Mouse (Mus musculus): ENCODE measurements around the gene Ndufv3. TPM values are rescaled to one million over a fixed set of nuclear protein-coding genes. Genes with fewer than 3 reads are reported as not detected.

Ndufv3 gene
- polyA plus RNA-seq, 1 experiment from 2014 or later: 280 TPM

DNA sequence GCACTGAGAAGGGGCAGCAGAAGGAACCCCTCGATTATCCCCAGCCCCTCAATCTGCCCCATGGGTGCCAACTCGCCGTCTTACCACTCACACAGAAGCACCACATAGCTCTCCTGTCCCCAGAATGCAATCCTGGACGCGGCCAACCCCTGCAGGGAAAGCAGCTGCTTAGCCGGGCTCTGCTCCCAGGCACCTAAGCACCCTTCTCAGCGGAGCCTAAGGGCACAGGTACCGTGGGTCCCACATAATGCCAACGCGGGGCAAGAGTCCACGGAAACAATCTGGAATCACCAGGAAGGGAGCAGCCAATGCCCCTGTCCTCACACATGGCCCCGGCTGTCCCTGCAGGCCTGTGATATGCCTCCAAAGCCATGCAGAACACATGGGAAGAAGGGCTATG lies 20.2 kb upstream of the Ndufv3 start:
- no peaks in the 10 kb centered on the region for H3K9me3 ChIP-seq
- no peak for ATAC-seq (ENCODE audit: insufficient number of reproducible peaks, low FRiP score, low TSS enrichment, low read depth)
- H3K4me2 ChIP-seq: no peak overlapping the region
- no peak overlapping the region for H3K4me3 ChIP-seq
- H3K9ac ChIP-seq: no peak overlapping the region
- no peak overlapping the region for H3K27ac ChIP-seq
- H3K36me3 ChIP-seq: peaks cover 95% of the 10 kb centered on the region
- no peaks in the 10 kb centered on the region for H3K27me3 ChIP-seq
- no peaks in the 10 kb centered on the region for H3K4me1 ChIP-seq
- WGBS: 97% methylated on average over 12 of the region's 12 CpGs

DNA sequence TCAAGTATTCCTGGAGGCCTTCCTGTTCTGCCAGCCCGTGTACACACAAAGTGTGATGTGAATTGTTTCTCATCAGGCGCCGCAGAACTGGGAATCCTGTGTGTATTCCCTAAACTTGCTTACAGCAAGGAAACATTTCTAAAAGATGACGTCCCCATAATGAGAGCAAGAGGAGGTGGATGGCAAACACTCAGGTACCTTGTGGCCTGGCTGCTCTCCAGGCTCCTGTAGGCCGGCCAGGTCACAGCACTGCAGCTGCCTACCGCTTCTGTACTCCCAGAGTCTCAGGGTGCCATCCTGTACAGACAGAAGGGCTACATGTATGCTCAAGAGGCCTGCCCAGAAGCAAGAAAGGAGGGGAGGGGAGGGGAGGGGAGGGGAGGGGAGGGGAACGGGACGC lies 19.5 kb upstream of the Ndufv3 start:
- H3K27ac ChIP-seq: no peak overlapping the region
- H3K36me3 ChIP-seq: peaks cover 95% of the 10 kb centered on the region
- H3K4me2 ChIP-seq: no peak overlapping the region
- ATAC-seq (ENCODE audit: insufficient number of reproducible peaks, low FRiP score, low TSS enrichment, low read depth): no peak
- no peaks in the 10 kb centered on the region for H3K27me3 ChIP-seq
- no peak overlapping the region for H3K9ac ChIP-seq
- H3K4me3 ChIP-seq: no peak overlapping the region
- H3K4me1 ChIP-seq: no peaks in the 10 kb centered on the region
- 89% methylated on average over 8 of the region's 8 CpGs for WGBS
- H3K9me3 ChIP-seq: no peaks in the 10 kb centered on the region

DNA sequence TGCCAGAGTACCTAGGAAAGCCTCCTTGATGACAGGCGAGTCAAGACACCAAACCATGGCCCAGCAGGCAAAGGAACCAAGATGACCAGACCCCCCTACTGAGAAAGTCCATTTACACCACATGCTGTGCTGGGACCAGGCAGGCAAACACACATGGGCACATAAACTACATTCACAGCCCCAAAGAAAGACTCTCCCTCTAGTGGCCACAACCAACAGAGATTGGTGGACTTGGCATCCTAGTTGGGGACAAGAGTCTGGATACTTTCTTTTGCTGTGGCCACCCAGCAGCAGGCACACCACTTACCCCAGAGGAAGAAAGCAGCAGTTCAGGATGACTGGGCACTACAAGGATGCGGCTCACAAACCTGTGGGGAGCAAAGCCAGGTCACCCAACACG lies 19.0 kb upstream of the Ndufv3 start:
- Histone ChIP-seq H3K9ac (no peak overlapping the region), H3K36me3 (peaks cover 95% of the 10 kb centered on the region), H3K4me3 (no peak overlapping the region), H3K4me1 (no peaks in the 10 kb centered on the region), H3K27ac (no peak overlapping the region), H3K4me2 (no peak overlapping the region), H3K27me3 (no peaks in the 10 kb centered on the region), H3K9me3 (no peaks in the 10 kb centered on the region)
- no peak for ATAC-seq (ENCODE audit: insufficient number of reproducible peaks, low FRiP score, low TSS enrichment, low read depth)
- WGBS: 84% methylated on average over 3 of the region's 3 CpGs

DNA sequence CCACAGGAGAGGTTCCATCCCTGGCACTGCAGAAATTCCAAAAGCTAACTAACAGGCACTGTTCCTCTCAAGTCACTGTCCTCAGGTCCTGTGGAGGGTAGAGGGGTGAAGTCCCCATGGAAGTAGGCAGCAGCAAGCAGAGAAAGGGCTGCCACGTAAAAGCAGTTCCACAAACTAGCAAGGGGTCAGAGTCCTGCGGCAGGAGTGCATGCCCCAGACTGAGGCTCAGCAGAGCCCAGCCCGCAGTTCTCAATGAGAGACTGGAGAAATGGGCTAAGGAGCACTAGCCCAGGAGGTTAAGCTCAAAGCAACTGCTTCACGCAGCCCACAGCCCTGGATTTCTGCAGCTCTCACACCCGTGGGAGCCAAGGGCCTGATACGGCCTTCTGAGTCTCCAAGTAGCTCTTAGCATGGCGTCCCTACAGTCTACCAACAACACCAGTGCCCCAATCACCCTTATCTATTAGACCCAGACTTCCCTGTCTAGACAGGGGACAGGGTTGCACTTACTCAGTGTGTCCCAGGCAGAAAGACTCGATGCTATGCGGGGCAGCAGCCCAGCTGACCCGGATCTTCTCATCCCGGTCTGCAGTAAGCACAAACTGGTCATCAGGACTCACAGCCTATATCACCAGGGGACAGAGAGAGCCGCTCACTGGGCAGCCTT lies 17.5 kb upstream of the Ndufv3 start:
- no peak overlapping the region for H3K27ac ChIP-seq
- H3K9me3 ChIP-seq: no peaks in the 10 kb centered on the region
- H3K36me3 ChIP-seq: peaks cover 96% of the 10 kb centered on the region
- WGBS: 90% methylated on average over 12 of the region's 12 CpGs
- no peaks in the 10 kb centered on the region for H3K4me1 ChIP-seq
- H3K27me3 ChIP-seq: no peaks in the 10 kb centered on the region
- no peak overlapping the region for H3K4me3 ChIP-seq
- ATAC-seq (ENCODE audit: insufficient number of reproducible peaks, low FRiP score, low TSS enrichment, low read depth): no peak
- H3K9ac ChIP-seq: no peak overlapping the region
- no peak overlapping the region for H3K4me2 ChIP-seq

DNA sequence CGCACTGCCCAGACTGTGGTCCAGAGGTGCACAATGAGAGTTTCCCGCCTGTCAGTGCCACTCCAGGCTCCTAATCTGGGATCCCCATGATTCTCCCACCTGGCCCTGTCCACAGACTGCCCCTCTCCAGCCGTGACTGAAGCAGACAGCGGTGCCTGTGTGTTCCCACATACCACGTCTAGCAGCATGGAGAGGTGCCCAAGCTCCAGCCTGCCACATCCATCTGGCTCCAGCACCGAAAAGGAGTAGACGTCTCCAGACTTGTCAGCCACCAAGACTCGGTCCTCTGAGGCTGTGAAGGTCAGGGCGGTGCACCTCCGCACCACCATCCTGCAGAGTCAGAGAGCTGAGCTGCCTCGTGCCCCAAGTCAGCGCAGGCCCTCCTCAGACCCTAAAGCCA lies 16.6 kb upstream of the Ndufv3 start:
- 93% methylated on average over 12 of the region's 12 CpGs for WGBS
- H3K4me3 ChIP-seq: no peak overlapping the region
- peaks cover 93% of the 10 kb centered on the region for H3K36me3 ChIP-seq
- H3K9ac ChIP-seq: no peak overlapping the region
- H3K27ac ChIP-seq: no peak overlapping the region
- H3K27me3 ChIP-seq: no peaks in the 10 kb centered on the region
- H3K4me2 ChIP-seq: no peak overlapping the region
- no peak for ATAC-seq (ENCODE audit: insufficient number of reproducible peaks, low FRiP score, low TSS enrichment, low read depth)
- no peaks in the 10 kb centered on the region for H3K4me1 ChIP-seq
- no peaks in the 10 kb centered on the region for H3K9me3 ChIP-seq

DNA sequence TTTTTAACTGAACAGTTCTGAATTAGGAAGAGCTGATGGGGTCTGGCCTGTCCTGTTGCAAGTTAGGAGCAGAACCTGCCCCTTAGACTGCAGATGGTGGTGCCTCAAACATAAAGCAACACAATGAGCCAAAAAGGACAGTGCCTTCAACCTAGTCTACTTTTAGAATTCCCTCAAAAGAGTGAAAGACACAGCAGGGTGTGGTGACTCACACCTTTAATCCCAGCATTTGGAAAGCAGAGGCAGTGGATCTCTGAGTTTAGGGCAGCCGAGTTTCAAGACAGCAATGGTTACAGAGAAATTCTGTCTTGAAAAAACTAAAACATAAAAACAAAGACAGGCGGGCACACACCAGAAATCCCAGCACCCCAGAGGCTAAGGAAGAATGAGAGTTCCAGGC lies 16.0 kb upstream of the Ndufv3 start:
- WGBS: 89% methylated on average over 2 of the region's 2 CpGs

DNA sequence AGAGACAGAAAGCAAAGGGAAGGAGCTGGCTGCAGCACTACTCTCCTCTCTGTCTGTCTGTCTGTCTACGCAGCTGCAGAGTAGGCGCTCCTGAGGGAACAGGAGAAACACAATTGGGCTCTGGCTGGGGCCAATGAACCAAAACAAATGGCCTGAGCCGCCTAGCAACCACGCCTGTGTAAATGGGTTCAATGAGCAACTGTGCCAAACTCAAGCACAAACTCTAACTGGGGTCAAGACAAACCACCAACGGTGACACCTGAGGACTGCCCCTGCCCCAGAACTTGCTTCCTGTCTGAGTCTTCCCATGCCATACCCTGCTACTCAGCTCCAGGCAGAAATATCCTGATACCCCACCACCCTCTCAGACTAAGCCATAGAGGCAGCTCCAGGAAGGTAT lies 14.9 kb upstream of the Ndufv3 start:
- 91% methylated on average over 5 of the region's 5 CpGs for WGBS
- no peak overlapping the region for H3K4me3 ChIP-seq

More for the DNA sequence above, 16.0 kb upstream of the Ndufv3 start:
- Histone ChIP-seq H3K4me3 (no peak overlapping the region), H3K36me3 (peaks cover 91% of the 10 kb centered on the region), H3K9ac (no peak overlapping the region), H3K27ac (no peak overlapping the region), H3K9me3 (no peaks in the 10 kb centered on the region), H3K4me1 (no peaks in the 10 kb centered on the region), H3K4me2 (no peak overlapping the region), H3K27me3 (no peaks in the 10 kb centered on the region)
- ATAC-seq (ENCODE audit: insufficient number of reproducible peaks, low FRiP score, low TSS enrichment, low read depth): no peak

DNA sequence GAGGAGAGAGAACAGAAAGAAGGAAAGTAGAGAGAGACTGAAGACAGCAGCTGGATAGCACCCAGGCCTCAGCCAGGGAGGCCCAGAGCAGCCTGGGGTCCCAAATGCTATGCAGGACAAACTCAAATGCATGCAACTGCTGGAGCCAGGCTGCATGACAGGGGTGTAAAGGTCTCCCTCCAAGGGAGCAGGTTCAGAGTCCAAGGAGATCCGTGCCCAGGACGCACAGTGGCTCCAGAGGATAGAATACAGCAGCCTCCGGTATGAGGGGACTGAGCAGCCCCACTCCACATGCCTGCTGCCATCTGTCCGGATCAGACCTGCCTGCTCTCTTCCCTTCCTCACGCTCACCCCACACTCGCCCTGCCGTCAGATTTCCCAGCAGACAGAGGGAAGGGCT lies 13.6 kb upstream of the Ndufv3 start:
- H3K4me1 ChIP-seq: 0 out of 2 replicates have a peak, but pooled peaks cover 3% of the 10 kb centered on the region
- no peaks in the 10 kb centered on the region for H3K27me3 ChIP-seq
- no peak overlapping the region for H3K4me3 ChIP-seq
- peaks cover 85% of the 10 kb centered on the region for H3K36me3 ChIP-seq
- H3K9me3 ChIP-seq: no peaks in the 10 kb centered on the region
- WGBS: 91% methylated on average over 7 of the region's 7 CpGs
- no peak for ATAC-seq (ENCODE audit: insufficient number of reproducible peaks, low FRiP score, low TSS enrichment, low read depth)
- no peak overlapping the region for H3K4me2 ChIP-seq
- H3K9ac ChIP-seq: no peak overlapping the region
- H3K27ac ChIP-seq: no peak overlapping the region

More for the DNA sequence above, 14.9 kb upstream of the Ndufv3 start:
- Histone ChIP-seq H3K9ac (no peak overlapping the region), H3K4me1 (no peaks in the 10 kb centered on the region), H3K27ac (no peak overlapping the region), H3K9me3 (no peaks in the 10 kb centered on the region), H3K4me2 (no peak overlapping the region), H3K27me3 (no peaks in the 10 kb centered on the region), H3K36me3 (peaks cover 91% of the 10 kb centered on the region)
- ATAC-seq (ENCODE audit: insufficient number of reproducible peaks, low FRiP score, low TSS enrichment, low read depth): no peak

DNA sequence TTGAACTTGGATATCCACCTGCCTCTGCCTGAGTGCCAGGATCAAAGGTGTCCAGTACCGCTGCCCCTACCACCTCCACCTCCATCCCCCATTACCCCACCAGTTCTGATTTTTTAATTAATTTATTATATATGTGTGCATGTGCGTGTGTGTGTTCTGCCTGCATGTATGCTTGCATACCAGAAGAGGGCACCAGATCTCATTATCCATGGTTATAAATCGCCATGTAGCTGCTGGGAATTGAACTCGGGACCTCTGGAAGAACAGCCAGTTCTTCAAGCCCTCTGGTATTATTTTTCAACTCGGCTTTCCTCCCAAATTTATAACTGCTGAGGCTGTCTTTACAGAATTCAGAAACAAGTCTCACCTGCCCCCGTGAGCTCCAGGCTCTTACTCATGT lies 9.0 kb upstream of the Ndufv3 start:
- H3K4me1 ChIP-seq: 0 out of 2 replicates have a peak, but pooled peaks cover 12% of the 10 kb centered on the region
- ATAC-seq (ENCODE audit: insufficient number of reproducible peaks, low FRiP score, low TSS enrichment, low read depth): no peak

DNA sequence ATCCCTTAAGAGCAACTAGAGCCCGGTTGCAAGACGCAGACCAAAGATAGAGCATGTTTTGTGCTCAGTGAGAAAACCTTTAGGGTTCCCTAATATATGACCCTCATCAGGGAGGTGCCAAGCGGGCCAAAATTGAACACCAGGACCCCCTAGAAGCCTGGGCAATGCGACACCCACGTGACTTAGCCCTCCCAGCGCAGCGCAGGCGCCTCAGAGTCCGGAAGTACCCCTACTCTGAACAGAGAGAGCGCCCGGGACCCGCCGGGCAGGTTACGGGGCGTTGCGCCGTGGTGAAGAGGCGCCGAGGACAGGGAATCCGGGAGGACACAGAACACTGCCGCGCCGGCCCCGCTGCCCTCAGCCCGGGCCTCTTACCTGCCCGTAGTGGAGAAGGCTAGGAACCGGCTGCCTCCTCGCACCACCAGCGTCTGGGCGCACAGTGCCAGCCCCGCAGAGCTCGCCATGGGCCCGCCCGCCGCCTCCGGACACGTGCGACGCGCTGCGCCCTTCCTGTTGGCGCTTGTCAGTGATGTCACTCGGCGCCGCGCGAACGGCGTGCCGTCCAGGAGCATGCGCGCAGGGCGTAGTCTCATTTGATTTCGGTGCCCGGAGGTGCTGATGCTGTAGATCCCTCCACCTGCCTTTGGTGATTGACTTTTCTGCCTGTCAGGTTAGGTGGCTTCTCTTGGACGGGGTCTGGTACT lies 8.0 kb upstream of the Ndufv3 start:
- WGBS: under 1% methylated on average over 56 of the region's 56 CpGs
- Histone ChIP-seq H3K4me3 (peak overlapping the region; percentile 83), H3K4me1 (0 out of 2 replicates have a peak, but pooled peaks cover 12% of the 10 kb centered on the region), H3K9ac (peak overlapping the region; percentile 60), H3K4me2 (peak overlapping the region; percentile 59), H3K36me3 (peaks cover 30% of the 10 kb centered on the region), H3K9me3 (no peaks in the 10 kb centered on the region), H3K27me3 (no peaks in the 10 kb centered on the region), H3K27ac (peak overlapping the region; percentile 91)
- peak; percentile 93 for ATAC-seq (ENCODE audit: insufficient number of reproducible peaks, low FRiP score, low TSS enrichment, low read depth)

More for the DNA sequence above, 9.0 kb upstream of the Ndufv3 start:
- no peaks in the 10 kb centered on the region for H3K9me3 ChIP-seq
- peak overlapping the region; percentile 59 for H3K4me2 ChIP-seq
- no peak overlapping the region for H3K27ac ChIP-seq
- H3K36me3 ChIP-seq: peaks cover 40% of the 10 kb centered on the region
- peak overlapping the region; percentile 83; the same call in 1 of the 2 replicates for H3K4me3 ChIP-seq
- H3K27me3 ChIP-seq: no peaks in the 10 kb centered on the region
- no peak overlapping the region for H3K9ac ChIP-seq
- WGBS: 93% methylated on average over 6 of the region's 6 CpGs

DNA sequence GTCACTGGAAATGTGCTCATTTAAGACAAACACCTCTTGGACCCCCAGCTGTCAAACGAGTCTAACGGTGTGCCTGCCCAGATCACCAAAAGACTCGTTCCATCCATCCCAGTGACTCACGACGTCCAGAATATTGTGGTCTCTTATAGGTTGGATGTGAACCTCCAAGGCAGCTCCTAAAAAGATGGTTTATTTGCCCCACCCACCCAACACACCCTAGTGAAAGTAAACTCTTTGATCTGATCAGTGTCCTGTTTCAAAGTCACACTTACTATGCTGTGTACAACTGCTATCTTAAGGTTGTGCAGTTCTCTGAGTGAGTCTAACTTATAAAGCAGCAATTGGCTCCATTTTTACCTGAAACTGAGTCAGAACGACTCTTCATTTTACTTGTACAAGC lies 7.3 kb upstream of the Ndufv3 start:
- WGBS: 18% methylated on average over 6 of the region's 6 CpGs
- Histone ChIP-seq H3K27ac (peak overlapping the region; percentile 91), H3K27me3 (no peaks in the 10 kb centered on the region), H3K4me1 (0 out of 2 replicates have a peak, but pooled peaks cover 12% of the 10 kb centered on the region), H3K9me3 (no peaks in the 10 kb centered on the region), H3K4me2 (peak overlapping the region; percentile 59), H3K9ac (0 out of 2 replicates have a peak overlapping the region, but pooled peaks have one; percentile 60), H3K4me3 (peak overlapping the region; percentile 83), H3K36me3 (peaks cover 24% of the 10 kb centered on the region)
- no peak for ATAC-seq (ENCODE audit: insufficient number of reproducible peaks, low FRiP score, low TSS enrichment, low read depth)

DNA sequence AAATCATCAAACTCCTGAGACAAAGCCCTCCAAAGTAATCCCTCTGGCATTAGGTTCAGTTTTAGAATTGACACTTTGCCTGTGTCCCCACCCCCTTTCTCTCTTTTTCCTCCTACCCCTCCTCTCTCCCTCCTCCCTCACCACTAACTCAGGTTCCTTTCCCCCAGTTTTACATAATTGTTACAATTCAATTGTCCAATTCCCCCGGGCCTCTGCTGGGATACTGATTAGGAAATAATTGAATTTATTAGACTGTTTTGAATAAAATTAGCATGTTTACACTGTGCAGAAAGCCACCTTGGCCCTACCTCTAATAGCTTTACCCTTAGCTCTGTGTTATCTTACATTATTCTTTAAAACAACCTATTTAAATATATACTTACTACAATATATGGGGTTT lies 5.2 kb upstream of the Ndufv3 start:
- H3K36me3 ChIP-seq: peaks cover 8% of the 10 kb centered on the region
- peaks cover 18% of the 10 kb centered on the region; the same call in 1 of the 2 replicates for H3K4me1 ChIP-seq
- no peak overlapping the region for H3K9ac ChIP-seq
- H3K9me3 ChIP-seq: no peaks in the 10 kb centered on the region
- no peak for ATAC-seq (ENCODE audit: insufficient number of reproducible peaks, low FRiP score, low TSS enrichment, low read depth)
- H3K4me3 ChIP-seq: no peak overlapping the region
- H3K4me2 ChIP-seq: no peak overlapping the region
- 69% methylated on average over 1 of the region's 1 CpGs for WGBS
- H3K27ac ChIP-seq: no peak overlapping the region
- no peaks in the 10 kb centered on the region for H3K27me3 ChIP-seq

Measured in limb, embryonic 15.5 days (tissue).